Mouse (Mus musculus): ENCODE measurements around the gene Msh5. TPM values are rescaled to one million over a fixed set of nuclear protein-coding genes. Genes with fewer than 3 reads are reported as not detected.

Gene Msh5
- total RNA-seq (2021) = not detected
- long read RNA-seq, experiment 1, partial matches to known transcripts = 0 of 1 reads
- long read RNA-seq, experiment 1, other reads (novel, unspliced or antisense) = 0 of 1 reads
- long read RNA-seq, experiment 2 = 0 reads

DNA sequence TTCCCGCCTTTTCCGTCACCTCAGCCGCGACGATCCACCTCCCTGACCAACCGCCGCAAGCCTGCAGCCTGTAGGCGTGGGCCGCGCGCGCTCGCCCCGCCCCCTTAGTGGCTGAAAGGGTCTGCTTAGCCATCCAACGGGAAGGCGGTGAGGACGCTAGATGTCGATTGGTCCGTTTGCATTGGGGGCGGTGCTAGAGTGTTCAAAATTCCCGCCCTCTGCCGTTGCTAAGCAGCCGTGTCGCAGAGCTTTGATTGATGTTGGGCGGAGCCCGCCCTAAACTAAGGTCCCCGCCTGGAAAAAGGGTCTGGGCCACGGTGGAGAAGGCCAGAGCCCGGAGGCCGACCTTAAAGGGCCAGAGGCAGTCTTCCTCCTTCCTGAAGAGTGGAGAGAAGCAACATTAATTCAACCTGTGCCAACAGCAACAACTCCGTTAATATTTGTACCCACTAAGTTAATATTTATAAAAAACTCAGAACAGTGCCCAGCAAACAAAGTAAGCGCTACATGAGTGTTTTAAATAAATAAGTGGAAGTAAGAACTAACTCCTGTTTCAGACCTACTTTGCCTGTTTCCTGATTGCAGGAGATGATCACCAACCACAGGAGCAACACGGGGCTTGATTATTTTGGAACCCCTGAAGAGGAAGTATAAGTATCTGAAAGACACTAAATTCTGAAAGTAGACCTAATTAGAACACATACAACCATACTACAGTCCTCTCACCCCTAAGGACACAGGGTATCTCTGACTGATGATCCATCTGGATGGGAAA is at the start of gene Msh5:
TSS of gene Msh5 (minus strand) at position 65 of the 775 bp plus-strand sequence.
- peak; percentile 97 for DNase-seq
- intact Hi-C loops (cut with DNase I) = no loop called here
- peak within 1 kb of the TSS; percentile 91 for H3K27ac ChIP-seq
- peak within 1 kb of the TSS; percentile 77 for H3K4me3 ChIP-seq
- TF ChIP-seq CTCF (IDR thresholded peaks at IDR 0.05) = no peak

DNA sequence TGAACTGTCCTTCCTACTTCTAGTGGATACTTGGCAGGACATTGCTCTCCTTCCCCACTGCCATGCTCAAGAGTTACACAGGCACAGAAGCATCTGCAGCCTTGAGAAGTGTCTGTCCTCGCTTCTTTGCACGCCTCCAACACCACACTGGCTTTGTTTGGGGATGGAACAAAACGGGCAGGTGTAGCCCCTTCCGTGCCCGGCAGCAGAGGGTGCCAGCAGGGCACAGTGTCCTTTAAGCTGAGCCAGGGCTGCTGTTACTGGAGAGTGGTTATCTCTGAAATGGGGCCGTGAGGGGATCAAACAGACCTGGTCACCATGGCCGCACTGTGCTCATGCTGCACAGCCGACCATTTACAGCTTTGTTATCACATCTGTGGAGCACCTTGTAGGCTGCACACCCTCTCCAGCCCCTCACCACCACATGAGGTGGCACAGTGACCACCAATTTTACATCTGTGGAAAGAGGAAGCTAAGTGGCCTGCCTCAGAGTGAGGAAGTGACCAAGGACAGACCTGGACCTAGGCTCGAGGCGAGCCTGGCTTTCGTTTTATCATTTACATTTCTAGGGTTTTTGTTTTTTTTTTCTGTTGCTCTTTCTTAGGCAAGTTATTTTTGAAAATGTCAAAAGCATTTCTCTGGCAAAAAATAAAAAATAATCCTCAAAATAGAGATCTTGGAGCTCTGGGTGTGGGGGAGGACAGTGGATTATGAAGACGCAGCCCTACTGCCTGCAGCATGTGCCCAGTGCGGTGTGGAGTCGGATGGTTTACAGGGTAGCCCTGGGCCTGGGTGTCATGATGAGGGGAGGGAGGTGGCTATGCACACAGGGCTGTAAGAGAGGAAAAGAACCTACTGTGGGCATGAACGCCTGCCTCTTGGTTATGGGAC is 48.2 kb upstream of the Msh5 start:
- DNase-seq = no peak
- Histone ChIP-seq H3K27ac (no peak overlapping the region), H3K4me3 (no peak overlapping the region)
- TF ChIP-seq CTCF (IDR thresholded peaks at IDR 0.05) = no peak
- intact Hi-C loops (cut with DNase I) = no loop called here

DNA sequence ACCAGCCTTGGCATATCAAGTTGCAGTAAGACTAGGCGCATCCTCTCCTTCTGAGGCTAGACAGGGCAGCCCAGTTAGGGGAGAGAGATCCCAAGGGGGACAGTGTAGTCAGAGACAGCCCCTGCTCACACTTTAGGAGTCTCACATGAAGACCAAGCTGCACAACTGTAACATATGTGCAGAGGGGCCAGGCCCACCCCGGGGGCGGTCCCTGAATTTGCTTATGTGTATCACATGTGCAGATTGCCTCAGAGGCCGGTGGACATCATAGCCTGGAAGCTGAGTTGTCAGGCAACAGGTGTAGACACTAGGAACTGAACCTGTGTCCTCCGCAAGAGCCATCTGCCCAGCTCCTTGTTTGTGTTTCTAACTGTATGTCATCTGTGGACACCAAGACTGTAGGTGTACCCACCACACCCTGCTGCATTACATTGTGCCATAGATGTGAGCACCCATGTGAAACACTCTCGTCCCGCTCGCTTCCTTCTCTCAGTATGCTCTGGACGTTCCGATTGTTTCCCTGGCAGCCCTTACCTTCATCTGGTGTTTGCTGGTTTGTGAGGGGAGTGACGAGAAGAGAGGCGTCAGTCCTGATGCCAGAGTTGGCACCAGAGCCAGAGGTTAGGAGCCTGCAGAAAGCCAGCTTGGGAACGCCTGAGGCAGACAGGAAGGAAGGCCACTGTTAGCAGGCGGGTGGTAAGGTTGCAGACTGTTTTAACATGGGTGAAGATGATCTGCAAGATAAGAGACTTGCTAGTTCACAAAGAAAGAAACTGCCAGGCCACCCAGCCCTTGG is 46.1 kb upstream of the Msh5 start:
- H3K4me3 ChIP-seq = no peak overlapping the region
- TF ChIP-seq CTCF (IDR thresholded peaks at IDR 0.05) = no peak
- intact Hi-C loops (cut with DNase I) = no loop called here
- no peak overlapping the region for H3K27ac ChIP-seq
- DNase-seq = no peak

DNA sequence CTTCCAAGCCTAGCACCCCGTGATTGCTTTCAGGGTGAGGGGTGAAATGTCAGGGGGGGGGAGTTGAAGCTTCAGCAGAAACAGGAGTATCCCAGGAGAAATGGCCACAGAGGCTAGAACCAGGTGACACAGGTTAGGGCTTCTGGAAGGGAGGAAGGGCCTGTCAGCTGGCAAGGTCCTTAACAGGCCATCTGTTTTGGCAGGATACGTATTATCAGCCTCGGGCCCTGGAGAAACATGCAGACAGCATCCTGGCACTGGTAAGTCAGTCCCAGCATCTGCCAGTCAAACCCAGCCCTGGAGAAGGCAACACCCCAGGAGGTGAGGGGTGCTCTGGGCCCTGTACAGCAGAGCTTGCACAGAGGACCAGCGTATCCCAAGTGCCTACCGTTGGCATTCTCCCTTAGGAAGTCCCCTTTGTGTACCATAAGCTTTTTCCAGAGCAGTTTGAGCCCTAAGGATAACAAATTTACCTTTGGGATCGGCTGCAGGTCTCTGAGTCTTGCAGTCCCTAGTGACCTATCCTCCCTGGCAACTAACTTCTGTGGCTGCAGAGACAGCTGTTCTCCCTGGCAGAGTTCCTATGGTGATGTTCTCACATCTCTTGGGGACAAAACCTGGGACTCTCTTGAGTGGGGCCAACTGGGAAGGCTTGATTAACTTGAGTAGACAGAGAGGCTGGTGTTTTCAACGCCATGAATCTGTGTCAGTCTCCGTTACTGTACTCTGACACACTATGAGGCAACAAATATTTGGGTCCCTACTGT is 43.8 kb upstream of the Msh5 start:
- Histone ChIP-seq H3K27ac (peak overlapping the region; percentile 100), H3K4me3 (peak overlapping the region; percentile 87)
- DNase-seq = peak; percentile 59
- no peak for TF ChIP-seq CTCF (IDR thresholded peaks at IDR 0.05)
- intact Hi-C loops (cut with DNase I) = no loop called here

DNA sequence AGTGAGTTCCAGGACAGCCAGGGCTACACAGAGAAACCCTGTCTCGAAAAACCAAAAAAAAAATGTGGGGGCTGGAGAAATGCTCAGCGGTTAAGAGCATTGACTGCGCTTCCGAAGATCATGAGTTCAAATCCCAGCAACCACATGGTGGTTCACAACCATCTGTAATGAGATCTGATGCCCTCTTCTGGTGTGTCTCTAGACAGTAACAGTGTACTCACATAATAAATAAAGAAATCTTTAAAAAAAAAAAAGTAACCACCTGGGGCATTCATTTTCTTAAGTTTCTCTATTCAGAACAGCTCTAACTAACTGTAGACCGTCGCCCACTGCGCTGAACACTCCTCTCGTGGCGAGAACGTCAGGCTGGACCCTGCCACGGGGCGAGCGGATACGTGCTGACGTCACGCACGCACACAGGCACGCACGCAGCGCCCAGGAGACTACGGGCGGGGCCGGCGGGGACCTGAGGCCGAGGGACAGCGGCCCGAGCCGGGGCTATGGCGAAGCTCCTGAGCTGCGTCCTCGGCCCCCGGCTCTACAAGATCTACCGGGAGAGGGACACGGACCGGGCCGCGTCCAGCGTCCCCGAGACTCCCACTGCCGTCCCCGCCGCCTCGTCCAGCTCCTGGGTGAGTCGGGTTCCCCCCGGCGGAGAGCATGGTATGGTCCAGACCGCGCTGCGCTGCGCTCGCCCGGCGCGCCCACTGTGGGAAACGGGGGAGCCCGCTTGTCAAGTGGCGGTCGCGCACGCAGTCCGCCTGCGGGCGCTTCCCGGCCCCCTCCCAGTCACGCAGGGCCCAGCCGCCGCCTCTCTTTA is 42.5 kb upstream of the Msh5 start, which contains the start of gene Abhd16a:
TSS of gene Abhd16a (plus strand) at position 439 of the 820 bp plus-strand sequence.
- peak; percentile 41 for TF ChIP-seq CTCF (IDR thresholded peaks at IDR 0.05)
- peak within 1 kb of the TSS; percentile 87 for H3K4me3 ChIP-seq
- peak; percentile 97 for DNase-seq
- peak within 1 kb of the TSS; percentile 100 for H3K27ac ChIP-seq
- intact Hi-C loops (cut with DNase I) = loop anchor here (5.0 kb wide), 1 partner anchor 67 kb away; no protein-coding TSS in a partner anchor

DNA sequence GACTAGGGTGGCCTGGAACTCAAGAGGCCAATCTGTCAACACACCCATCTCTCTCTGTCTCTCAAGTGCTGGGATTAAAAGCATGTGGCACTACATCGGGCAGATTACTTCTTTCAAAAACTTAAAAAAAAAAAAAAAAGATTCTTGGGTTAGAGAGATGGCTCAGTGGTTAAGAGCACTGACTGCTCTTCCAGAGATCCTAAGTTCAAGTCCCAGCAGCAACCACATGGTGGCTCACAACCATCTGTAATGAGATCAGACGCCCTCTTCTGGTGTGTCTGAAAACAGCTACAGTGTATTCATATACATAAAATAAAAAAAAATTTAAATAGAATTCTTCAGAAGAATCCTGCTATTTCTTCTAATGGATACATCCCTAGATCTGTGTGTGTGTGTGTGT is 41.6 kb upstream of the Msh5 start:
- Histone ChIP-seq H3K27ac (no peak overlapping the region), H3K4me3 (no peak overlapping the region)
- DNase-seq = no peak
- intact Hi-C loops (cut with DNase I) = loop anchor here (5.0 kb wide), 1 partner anchor 66 kb away; no protein-coding TSS in a partner anchor
- TF ChIP-seq CTCF (IDR thresholded peaks at IDR 0.05) = peak; percentile 45

DNA sequence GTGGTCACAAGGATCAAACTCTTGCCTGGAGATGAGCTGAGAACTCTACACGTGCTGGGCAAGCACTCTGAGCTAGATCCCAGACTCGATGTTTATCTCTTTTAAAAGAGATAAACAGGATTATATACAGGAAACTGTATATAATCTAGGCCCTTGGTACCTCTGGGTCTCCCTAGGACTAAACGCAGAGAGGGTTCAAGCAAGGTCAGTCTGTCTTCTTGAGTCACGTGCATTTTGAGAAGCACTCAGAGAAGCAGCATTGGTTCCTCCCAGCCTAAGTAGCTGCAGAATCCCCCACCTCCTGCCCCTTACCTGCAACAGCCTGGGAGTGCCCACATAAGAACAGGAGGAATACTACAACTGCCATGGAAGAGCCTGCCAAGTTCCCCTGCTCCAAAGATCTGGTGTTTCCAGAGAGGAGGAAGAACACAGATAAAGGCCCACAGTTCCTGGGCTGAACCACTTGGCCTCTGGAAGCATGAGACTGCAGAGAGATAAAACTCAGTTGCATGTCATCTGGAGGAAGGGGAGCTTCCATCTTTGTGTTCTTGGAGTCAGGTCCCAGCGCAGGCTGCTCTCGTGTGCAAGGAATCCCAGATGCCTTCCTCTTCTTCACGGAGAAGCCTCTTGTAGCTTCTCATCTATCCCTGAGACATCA is 38.8 kb upstream of the Msh5 start, which contains the start of gene Ly6g6f:
TSS of gene Ly6g6f (minus strand) at position 403 of the 658 bp plus-strand sequence.
- no peak for DNase-seq
- no peak for TF ChIP-seq CTCF (IDR thresholded peaks at IDR 0.05)
- intact Hi-C loops (cut with DNase I) = loop anchor here (5.0 kb wide), 1 partner anchor 63 kb away; no protein-coding TSS in a partner anchor

DNA sequence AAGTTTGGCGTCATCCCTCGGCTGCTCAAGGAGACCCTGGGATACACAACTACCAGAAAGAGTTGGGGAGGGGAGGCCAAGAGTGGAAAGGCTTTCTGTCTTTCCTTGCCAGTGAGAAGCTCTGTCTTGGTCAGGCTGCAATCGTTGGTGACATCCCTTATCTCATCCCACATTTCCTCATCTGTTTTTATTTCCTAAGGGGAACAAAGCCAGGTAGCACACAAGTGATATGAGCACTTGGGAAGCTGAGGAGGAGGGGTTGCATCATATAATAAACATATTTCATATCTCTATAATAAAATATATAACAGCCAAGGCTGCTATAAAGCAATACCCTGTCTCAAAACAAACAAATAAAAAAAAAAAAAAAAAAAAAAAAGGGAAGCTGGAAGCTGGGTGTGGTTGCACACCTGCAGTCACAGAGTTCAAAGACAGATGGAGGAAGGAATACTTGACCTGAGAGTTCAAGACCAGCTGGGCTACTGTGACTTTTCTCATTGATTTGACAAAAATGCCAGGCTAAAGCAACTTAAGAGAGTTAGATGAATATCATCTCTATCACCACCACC is 37.5 kb upstream of the Msh5 start:
- Histone ChIP-seq H3K4me3 (no peak overlapping the region), H3K27ac (no peak overlapping the region)
- no peak for TF ChIP-seq CTCF (IDR thresholded peaks at IDR 0.05)
- intact Hi-C loops (cut with DNase I) = no loop called here
- no peak for DNase-seq

More for the DNA sequence above, 38.8 kb upstream of the Msh5 start, which contains the start of gene Ly6g6f:
- H3K4me3 ChIP-seq = no peak within 1 kb of the TSS
- no peak within 1 kb of the TSS for H3K27ac ChIP-seq

DNA sequence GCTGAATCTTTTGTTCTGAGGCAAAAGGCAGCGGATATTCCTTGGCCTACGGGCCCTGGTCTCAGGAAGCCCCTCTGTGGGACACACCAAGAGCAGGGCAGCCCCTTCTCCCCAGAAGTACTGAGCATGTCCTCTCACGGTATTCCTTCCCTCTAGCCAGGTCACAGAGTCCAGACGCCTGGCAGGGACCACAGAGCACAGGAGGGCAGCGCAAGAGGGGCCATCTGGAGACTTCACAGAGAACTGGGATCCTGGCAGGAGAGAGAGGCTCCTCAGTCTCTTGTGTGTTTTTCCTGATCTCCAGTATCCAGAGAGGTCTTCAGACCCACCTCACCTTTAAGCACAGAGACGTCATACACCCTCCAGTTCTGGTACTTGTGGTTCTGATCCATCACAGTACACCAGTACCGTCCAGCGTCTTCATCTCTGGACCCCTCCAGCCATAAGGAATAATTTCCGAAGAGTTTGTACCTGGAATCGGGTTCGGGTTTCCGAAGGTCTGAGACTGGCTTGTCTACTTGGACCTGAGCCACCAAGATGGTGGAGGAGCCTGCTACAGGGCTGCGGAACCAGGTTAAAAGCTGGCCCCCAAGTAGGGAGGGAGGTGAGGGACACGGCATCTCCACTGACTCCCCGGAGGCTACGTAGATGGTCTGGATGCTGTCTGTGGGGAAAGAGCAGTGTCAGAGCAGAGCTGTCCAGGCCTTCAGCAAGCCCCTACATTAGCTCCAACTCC is 36.5 kb upstream of the Msh5 start:
- intact Hi-C loops (cut with DNase I) = no loop called here
- Histone ChIP-seq H3K4me3 (no peak overlapping the region), H3K27ac (no peak overlapping the region)
- no peak for TF ChIP-seq CTCF (IDR thresholded peaks at IDR 0.05)
- no peak for DNase-seq

Data from gastrocnemius, adult 2 months (tissue).